Mouse (Mus musculus): ENCODE results near the gene Rsc1a1. TPM values are rescaled to one million over a fixed set of nuclear protein-coding genes. Genes with fewer than 3 reads are reported as not detected.

Rsc1a1 gene
- polyA plus RNA-seq, 1 experiment from 2014 or later = not detected

DNA sequence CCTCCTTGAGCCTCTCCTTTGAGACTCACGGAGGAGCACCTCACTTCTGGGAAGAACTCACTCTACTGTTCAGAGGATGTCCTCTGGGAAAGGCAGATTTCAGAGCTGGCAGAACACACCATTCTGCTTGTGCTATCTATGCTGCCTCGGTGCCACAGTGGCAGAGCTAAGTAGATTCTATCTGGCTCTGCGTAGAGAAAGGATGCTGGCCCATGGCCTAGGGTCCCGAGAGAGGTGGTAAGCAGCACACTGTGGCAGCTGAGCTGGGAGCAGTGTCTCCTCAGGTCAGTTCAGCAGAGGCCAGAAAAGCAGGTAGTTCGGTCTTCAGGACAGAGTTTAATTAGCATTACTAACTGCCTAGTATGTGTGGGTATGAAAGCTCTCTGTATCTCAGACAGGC, 37.1 kb downstream of the Rsc1a1 start:
- H3K9ac ChIP-seq = no peak overlapping the region
- ATAC-seq (ENCODE audit: low read depth) = no peak
- peaks cover 20% of the 10 kb centered on the region; the same call in 1 of the 2 replicates for H3K36me3 ChIP-seq
- no peaks in the 10 kb centered on the region for H3K9me3 ChIP-seq
- H3K27ac ChIP-seq (replicated peaks) = peak overlapping the region; percentile 75; the same call in 1 of the 2 replicates
- peaks cover 35% of the 10 kb centered on the region for H3K4me1 ChIP-seq (replicated peaks)
- no peak overlapping the region for H3K4me3 ChIP-seq
- 87% methylated on average over 5 of the region's 5 CpGs for WGBS
- no peaks in the 10 kb centered on the region for H3K27me3 ChIP-seq
- H3K4me2 ChIP-seq = no peak overlapping the region

DNA sequence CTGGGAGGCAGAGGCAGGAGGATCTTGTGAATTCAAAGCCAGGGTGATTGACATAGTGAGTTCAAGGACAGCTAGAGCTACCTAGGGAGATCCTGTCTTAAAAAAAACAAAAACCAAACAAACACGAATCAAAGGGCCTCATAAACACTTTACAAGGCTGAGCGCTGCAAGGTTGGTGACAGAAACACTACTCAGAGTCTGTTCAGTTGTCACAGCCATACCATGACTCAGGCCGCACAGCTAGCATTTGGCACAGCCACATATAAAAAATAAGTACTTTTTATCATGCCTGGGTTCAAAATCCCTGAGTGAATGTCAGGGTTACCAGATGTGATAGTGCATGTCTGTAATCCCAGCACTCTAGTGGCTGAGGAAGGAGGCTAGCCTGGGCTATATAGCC, 38.2 kb downstream of the Rsc1a1 start:
- 95% methylated on average over 3 of the region's 3 CpGs for WGBS
- ATAC-seq (ENCODE audit: low read depth) = no peak

DNA sequence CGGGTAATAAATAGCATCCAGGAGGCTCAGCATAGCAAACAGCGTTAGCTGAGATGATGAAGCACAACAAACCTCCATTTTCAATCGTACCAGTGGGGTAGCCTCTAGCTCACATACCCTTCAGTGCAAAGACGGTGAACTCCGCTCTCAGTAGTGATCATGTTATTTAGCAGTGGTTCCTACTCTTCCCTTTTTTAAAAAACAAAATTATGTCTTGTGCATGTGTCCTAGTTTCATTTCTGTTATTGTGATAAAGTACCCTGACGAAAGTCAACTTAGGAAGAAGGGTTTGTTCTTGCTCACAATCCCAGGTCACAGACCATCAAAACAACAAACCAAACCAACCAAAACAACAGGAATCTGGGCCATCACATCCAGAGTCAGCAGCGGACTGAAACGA, 39.4 kb downstream of the Rsc1a1 start:
- 93% methylated on average over 8 of the region's 8 CpGs for WGBS
- no peak for ATAC-seq (ENCODE audit: low read depth)
- H3K9me3 ChIP-seq = no peaks in the 10 kb centered on the region

More for the DNA sequence above, 38.2 kb downstream of the Rsc1a1 start:
- peaks cover 45% of the 10 kb centered on the region for H3K4me1 ChIP-seq (replicated peaks)
- H3K9ac ChIP-seq = no peak overlapping the region
- H3K36me3 ChIP-seq = peaks cover 16% of the 10 kb centered on the region
- H3K4me3 ChIP-seq = no peak overlapping the region
- H3K4me2 ChIP-seq = no peak overlapping the region
- no peak overlapping the region for H3K27ac ChIP-seq (replicated peaks)
- no peaks in the 10 kb centered on the region for H3K27me3 ChIP-seq
- no peaks in the 10 kb centered on the region for H3K9me3 ChIP-seq

DNA sequence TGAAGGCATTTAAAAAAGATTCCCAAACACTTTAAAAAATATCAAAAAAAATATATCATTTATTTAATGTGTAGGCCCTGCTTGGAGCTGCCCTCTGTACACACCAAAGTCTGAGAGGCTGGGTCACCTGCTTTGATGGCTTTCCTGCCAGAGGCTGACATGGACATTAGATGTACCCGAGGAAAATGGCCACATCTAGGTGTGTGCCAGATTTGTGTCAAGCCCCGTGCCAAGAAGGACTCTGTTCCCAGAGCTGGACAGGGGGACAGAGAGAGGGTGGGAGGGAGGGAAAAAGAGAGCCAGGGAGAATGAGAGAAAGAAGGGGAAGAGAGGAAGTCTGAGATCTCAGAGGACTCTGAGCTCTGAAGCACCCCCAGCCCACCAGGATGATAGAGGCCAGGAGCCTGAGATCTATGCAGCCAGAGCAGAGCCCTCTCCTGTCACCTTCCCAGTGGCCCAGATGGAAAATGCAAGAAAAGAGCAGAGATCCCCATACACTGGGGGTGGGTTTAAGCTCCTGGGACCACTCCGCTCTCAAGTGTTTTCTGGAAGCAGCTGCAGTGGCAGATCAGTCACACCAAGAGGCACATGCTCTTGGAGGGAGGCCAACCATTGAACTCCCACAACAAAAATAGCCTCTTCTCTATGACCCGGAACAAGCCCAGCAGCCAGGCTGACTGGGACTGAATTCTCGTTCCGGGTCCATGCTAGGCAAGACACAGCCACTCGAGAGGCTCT, 42.1 kb downstream of the Rsc1a1 start:
- Histone ChIP-seq H3K36me3 (peaks cover 38% of the 10 kb centered on the region), H3K9ac (peak overlapping the region; percentile 26), H3K4me3 (no peak overlapping the region), H3K4me1 (replicated peaks) (peaks cover 24% of the 10 kb centered on the region), H3K4me2 (0 out of 2 replicates have a peak overlapping the region, but pooled peaks have one; percentile 4), H3K27me3 (no peaks in the 10 kb centered on the region), H3K9me3 (no peaks in the 10 kb centered on the region), H3K27ac (replicated peaks) (peak overlapping the region; percentile 86)
- WGBS = 38% methylated on average over 7 of the region's 7 CpGs
- peak; percentile 68 for ATAC-seq (ENCODE audit: low read depth)

More for the DNA sequence above, 39.4 kb downstream of the Rsc1a1 start:
- H3K4me3 ChIP-seq = no peak overlapping the region
- H3K9ac ChIP-seq = no peak overlapping the region
- H3K4me1 ChIP-seq (replicated peaks) = peaks cover 43% of the 10 kb centered on the region
- H3K27me3 ChIP-seq = no peaks in the 10 kb centered on the region
- peaks cover 20% of the 10 kb centered on the region for H3K36me3 ChIP-seq
- H3K27ac ChIP-seq (replicated peaks) = no peak overlapping the region
- no peak overlapping the region for H3K4me2 ChIP-seq

DNA sequence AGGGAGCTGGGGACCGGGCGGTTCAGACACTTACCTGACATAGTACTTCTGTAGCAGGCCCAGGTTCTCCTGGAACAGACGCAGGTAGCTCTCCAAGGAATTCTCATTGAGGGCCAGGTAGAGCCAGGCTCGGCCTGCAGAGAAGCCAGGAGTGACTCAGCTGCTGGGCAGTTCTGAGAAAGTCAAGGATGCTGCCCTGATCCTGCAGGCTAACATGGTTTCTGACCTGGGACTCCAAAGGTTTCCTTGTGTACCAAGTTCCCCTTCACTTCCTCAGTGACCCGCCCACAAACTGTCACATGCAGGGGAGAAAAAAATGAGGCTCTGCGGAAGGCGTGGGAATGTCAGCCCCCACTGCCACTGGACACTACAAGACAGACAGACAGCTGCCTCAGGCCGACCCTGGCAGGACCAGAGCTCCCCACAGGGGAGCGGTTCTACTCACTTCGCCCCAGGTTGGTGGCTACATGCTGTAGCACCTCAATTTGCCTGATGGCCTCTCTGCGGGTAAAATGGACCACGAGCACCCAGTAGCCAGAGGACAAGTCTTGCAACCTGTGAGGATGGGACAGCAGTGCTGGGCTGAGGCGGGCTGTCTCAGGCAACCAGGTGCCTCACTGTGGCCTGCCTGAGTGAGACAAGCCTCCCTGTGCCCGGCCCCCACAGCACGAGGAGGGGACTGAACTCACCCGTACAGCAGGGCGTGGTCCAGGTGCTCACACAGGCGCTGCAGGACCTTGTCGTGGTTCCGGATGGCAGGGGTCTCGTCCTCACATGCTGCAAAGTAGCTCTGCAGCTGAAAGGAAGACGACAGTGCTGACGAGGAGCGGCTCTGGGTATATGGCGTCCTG, 43.2 kb downstream of the Rsc1a1 start:
- H3K4me1 ChIP-seq (replicated peaks) = peaks cover 22% of the 10 kb centered on the region
- no peak for ATAC-seq (ENCODE audit: low read depth)
- peak overlapping the region; percentile 26; the same call in 1 of the 2 replicates for H3K9ac ChIP-seq
- H3K4me3 ChIP-seq = no peak overlapping the region
- H3K36me3 ChIP-seq = peaks cover 46% of the 10 kb centered on the region
- H3K9me3 ChIP-seq = no peaks in the 10 kb centered on the region
- 92% methylated on average over 25 of the region's 25 CpGs for WGBS
- H3K27ac ChIP-seq (replicated peaks) = peak overlapping the region; percentile 86; the same call in 1 of the 2 replicates
- no peak overlapping the region for H3K4me2 ChIP-seq
- H3K27me3 ChIP-seq = no peaks in the 10 kb centered on the region

DNA sequence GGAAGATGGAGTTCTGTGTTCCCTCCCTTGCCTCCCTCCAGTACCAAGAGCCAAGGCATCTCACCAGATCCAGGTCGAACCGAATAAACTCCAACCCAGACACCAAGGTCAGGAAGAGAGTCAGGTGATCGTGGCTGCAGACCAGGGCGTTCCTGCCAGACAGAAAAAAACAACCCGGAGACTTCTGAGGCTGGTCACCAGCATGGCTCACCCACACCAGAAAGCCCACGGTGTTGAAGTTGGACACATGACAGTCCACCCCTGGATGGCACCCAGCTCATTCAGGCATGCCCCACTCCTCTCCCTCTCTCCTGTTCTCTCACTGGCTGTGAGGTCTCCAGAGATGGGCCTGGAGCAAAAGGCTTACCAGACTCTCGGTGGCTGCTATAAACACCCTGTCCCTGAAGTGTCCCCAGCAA, 44.0 kb downstream of the Rsc1a1 start:
- no peak overlapping the region for H3K9ac ChIP-seq
- no peak overlapping the region for H3K4me3 ChIP-seq
- no peaks in the 10 kb centered on the region for H3K9me3 ChIP-seq
- no peak overlapping the region for H3K4me2 ChIP-seq
- ATAC-seq (ENCODE audit: low read depth) = no peak
- H3K4me1 ChIP-seq (replicated peaks) = peaks cover 22% of the 10 kb centered on the region
- no peak overlapping the region for H3K27ac ChIP-seq (replicated peaks)
- H3K36me3 ChIP-seq = peaks cover 54% of the 10 kb centered on the region
- 89% methylated on average over 7 of the region's 7 CpGs for WGBS
- H3K27me3 ChIP-seq = no peaks in the 10 kb centered on the region

DNA sequence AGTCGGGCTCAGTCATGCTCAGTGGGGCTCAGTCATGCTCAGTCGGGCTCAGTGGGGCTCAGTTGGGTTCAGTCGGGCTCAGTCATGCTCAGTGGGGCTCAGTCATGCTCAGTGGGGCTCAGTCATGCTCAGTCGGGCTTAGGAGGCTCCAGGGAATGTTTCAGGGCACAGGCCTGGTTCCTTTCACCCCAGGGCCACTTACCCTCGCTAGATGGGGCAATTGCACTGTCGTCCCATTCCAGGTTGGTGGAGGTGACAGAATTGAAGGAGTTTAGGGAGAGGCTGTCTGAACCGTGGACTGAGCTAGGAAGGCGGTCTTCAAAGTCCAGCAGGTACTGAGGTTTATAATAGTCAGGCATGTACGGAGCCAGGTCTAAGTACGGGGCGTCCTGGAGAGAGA, 45.9 kb downstream of the Rsc1a1 start:
- ATAC-seq (ENCODE audit: low read depth) = no peak
- Histone ChIP-seq H3K27me3 (no peaks in the 10 kb centered on the region), H3K9ac (no peak overlapping the region), H3K4me3 (no peak overlapping the region), H3K27ac (replicated peaks) (no peak overlapping the region), H3K4me2 (no peak overlapping the region), H3K4me1 (replicated peaks) (peaks cover 22% of the 10 kb centered on the region), H3K36me3 (peaks cover 70% of the 10 kb centered on the region), H3K9me3 (no peaks in the 10 kb centered on the region)
- WGBS = 78% methylated on average over 11 of the region's 11 CpGs

DNA sequence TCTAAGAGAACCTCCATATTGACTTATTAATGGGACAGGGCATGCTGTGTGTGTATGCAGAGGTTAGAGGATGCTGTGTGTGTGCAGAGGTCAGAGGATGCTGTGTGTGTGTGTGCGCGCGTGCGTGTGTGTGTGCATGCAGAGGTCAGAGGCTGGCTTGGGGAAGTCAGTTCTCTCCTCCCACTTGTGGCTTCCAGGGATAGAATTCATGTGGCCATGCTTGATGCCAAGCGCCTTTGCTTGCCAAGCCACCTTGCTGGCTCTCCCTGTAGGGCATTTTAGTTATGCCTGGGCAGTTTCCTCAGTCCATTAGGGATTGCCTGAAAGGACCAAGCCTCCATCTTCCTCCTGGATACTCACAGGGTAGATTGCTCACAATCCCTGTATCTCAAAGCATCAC, 48.7 kb downstream of the Rsc1a1 start:
- H3K4me3 ChIP-seq = no peak overlapping the region
- no peak overlapping the region for H3K9ac ChIP-seq
- peaks cover 91% of the 10 kb centered on the region for H3K36me3 ChIP-seq
- H3K4me1 ChIP-seq (replicated peaks) = no peaks in the 10 kb centered on the region
- H3K9me3 ChIP-seq = no peaks in the 10 kb centered on the region
- H3K4me2 ChIP-seq = no peak overlapping the region
- no peak for ATAC-seq (ENCODE audit: low read depth)
- H3K27me3 ChIP-seq = no peaks in the 10 kb centered on the region
- WGBS = 96% methylated on average over 5 of the region's 5 CpGs
- no peak overlapping the region for H3K27ac ChIP-seq (replicated peaks)

DNA sequence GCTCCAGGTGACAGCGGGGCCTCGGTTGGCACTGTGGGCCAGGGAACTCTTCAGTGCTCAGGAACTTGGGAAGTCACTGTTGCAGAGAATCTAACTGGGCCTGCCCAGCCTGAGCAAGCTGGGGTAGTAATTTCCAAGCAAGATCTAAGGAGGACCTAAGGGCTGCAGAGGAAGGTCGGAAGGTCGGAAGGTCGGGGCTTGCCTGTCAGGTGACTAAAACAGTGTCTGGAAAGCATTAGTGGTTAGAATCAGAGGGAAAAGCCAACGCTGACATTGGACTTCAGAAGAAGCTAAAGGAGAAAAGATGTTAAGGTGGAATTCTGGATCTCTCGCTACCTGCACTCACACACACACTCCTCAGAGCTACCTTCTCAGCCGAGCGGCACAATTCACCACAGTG, 49.4 kb downstream of the Rsc1a1 start:
- WGBS = 85% methylated on average over 9 of the region's 9 CpGs
- Histone ChIP-seq H3K4me3 (no peak overlapping the region), H3K4me1 (replicated peaks) (no peaks in the 10 kb centered on the region), H3K9ac (no peak overlapping the region), H3K27me3 (no peaks in the 10 kb centered on the region), H3K4me2 (no peak overlapping the region), H3K9me3 (no peaks in the 10 kb centered on the region), H3K27ac (replicated peaks) (no peak overlapping the region), H3K36me3 (peaks cover 91% of the 10 kb centered on the region)
- ATAC-seq (ENCODE audit: low read depth) = no peak

Other genes with a start within 250 kb of the Rsc1a1 start
- gene Srarp, start 249.5 kb downstream of the Rsc1a1 start, polyA plus RNA-seq (2015; fragmentation: Nextera tagmentation; extraction: Ambion mirVana) = not detected in 2 replicates
- gene Zbtb17, start 240.9 kb downstream of the Rsc1a1 start, polyA plus RNA-seq (2015; fragmentation: Nextera tagmentation; extraction: Ambion mirVana) = 45.0 and 45.9 TPM in 2 replicates
- 13.8 and 19.5 TPM in 2 replicates for gene Spen, start 147.0 kb downstream of the Rsc1a1 start, polyA plus RNA-seq (2015; fragmentation: Nextera tagmentation; extraction: Ambion mirVana)
- 32.1 and 36.6 TPM in 2 replicates for gene Fblim1, start 79.5 kb downstream of the Rsc1a1 start, polyA plus RNA-seq (2015; fragmentation: Nextera tagmentation; extraction: Ambion mirVana)
- gene Tmem82, start 67.0 kb downstream of the Rsc1a1 start, polyA plus RNA-seq (2015; fragmentation: Nextera tagmentation; extraction: Ambion mirVana) = 0.31 TPM in 1 of 2 replicates, not detected in the other
- gene Slc25a34, start 61.8 kb downstream of the Rsc1a1 start, polyA plus RNA-seq (2015; fragmentation: Nextera tagmentation; extraction: Ambion mirVana) = 0.11 TPM in 1 of 2 replicates, not detected in the other
- gene Plekhm2, start 20.7 kb downstream of the Rsc1a1 start, polyA plus RNA-seq (2015; fragmentation: Nextera tagmentation; extraction: Ambion mirVana) = 6.6 and 7.6 TPM in 2 replicates
- gene Ddi2, start 37.8 kb upstream of the Rsc1a1 start, polyA plus RNA-seq (2015; fragmentation: Nextera tagmentation; extraction: Ambion mirVana) = 15.4 and 17.9 TPM in 2 replicates
- not detected in 2 replicates for gene Agmat, start 61.1 kb upstream of the Rsc1a1 start, polyA plus RNA-seq (2015; fragmentation: Nextera tagmentation; extraction: Ambion mirVana)
- gene Dnajc16, start 105.3 kb upstream of the Rsc1a1 start, polyA plus RNA-seq (2015; fragmentation: Nextera tagmentation; extraction: Ambion mirVana) = 6.0 and 6.6 TPM in 2 replicates
- 19.8 and 22.9 TPM in 2 replicates for gene Casp9, start 108.0 kb upstream of the Rsc1a1 start, polyA plus RNA-seq (2015; fragmentation: Nextera tagmentation; extraction: Ambion mirVana)
- not detected in 2 replicates for gene Cela2a, start 140.6 kb upstream of the Rsc1a1 start, polyA plus RNA-seq (2015; fragmentation: Nextera tagmentation; extraction: Ambion mirVana)
- not detected in 2 replicates for gene Ctrc, start 160.8 kb upstream of the Rsc1a1 start, polyA plus RNA-seq (2015; fragmentation: Nextera tagmentation; extraction: Ambion mirVana)
- gene Efhd2, start 189.3 kb upstream of the Rsc1a1 start, polyA plus RNA-seq (2015; fragmentation: Nextera tagmentation; extraction: Ambion mirVana) = 65.7 and 67.1 TPM in 2 replicates

Data from neural tube, embryonic 13.5 days (tissue).